Mouse (Mus musculus): Measurements from ENCODE around the gene Fn3k. TPM values are rescaled to one million over a fixed set of nuclear protein-coding genes. Genes with fewer than 3 reads are reported as not detected.

Fn3k gene
- polyA plus RNA-seq, 1 experiment = 66.5 TPM

DNA sequence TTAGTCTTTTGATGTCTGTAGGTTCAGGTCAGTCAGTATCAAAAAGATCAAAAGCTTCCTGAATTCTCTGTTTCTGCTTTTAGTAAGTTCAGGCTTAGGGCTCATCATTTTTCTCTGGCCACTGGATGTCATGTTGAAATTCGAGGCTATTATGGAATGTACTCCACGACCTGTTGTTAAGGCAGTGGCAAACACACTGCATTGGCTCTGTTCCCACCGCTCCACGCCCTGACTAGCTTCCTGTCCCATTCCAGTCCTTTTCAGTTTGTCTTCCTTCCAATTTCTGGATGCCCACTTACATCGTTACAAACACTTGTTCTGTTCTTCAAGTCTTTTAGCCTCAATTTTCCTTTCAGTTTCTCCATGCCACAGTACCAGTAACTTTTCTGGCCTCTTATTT lies 19.4 kb upstream of the Fn3k start:
- Histone ChIP-seq H3K4me3 (replicated peaks; ENCODE audit: control insufficient read depth, low read depth, low read length) (no peak overlapping the region), H3K27ac (ENCODE audit: control insufficient read depth, insufficient read depth, low read depth, low read length, poor library complexity) (no peak overlapping the region), H3K4me1 (ENCODE audit: control insufficient read depth, insufficient read depth, low read length) (no peaks in the 10 kb centered on the region)
- TF ChIP-seq CTCF (IDR thresholded peaks at IDR 0.05; ENCODE audit: control insufficient read depth, insufficient read depth, low read length) (no peak), POLR2A (IDR thresholded peaks at IDR 0.05; ENCODE audit: borderline replicate concordance, control insufficient read depth, low read depth, low read length) (no peak)
- 67% methylated on average over 5 of the region's 5 CpGs for WGBS

DNA sequence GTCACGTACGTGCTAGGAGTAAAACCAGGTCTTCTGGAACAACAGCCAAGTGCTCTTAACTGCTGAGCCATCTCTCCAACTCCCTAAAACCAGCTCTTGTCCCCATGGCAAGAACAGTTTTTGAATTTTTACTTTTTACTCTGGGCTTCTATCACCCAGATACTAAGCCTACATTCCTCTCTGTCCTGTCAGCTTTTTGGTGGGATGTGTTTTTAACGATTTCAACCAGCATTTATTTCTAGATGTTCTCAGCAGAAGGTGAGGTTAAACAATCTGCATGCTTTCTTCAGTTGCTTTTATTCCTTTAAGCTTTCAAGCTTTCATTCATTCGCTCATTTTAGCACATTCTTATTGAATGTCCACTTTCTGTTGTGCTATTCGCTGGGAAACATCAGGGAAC lies 16.7 kb upstream of the Fn3k start:
- Histone ChIP-seq H3K4me3 (replicated peaks; ENCODE audit: control insufficient read depth, low read depth, low read length) (no peak overlapping the region), H3K4me1 (ENCODE audit: control insufficient read depth, insufficient read depth, low read length) (no peaks in the 10 kb centered on the region; the same call in 1 of the 2 replicates), H3K27ac (ENCODE audit: control insufficient read depth, insufficient read depth, low read depth, low read length, poor library complexity) (no peak overlapping the region)
- no peak for TF ChIP-seq CTCF (IDR thresholded peaks at IDR 0.05; ENCODE audit: control insufficient read depth, insufficient read depth, low read length)
- no peak for TF ChIP-seq POLR2A (IDR thresholded peaks at IDR 0.05; ENCODE audit: borderline replicate concordance, control insufficient read depth, low read depth, low read length)
- WGBS = 85% methylated on average over 5 of the region's 5 CpGs

DNA sequence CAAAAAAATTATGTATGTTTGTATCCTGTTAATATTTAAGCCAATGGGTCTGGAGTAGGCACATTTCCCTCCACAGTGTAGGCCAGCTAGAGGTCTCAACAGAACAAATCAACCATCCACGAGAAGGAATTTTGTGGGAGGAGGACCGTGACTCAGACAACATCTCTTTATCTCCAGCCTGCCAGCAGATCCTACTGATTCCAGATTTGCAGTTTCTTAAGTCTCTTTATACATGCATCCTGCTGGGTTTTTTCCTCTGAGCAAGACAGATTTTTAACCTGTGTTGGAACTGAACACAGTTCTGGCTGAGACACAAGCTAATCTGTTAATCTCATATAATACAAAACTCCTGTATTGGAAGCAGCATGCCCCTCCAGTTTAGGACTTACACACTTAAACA lies 15.8 kb upstream of the Fn3k start:
- TF ChIP-seq CTCF (IDR thresholded peaks at IDR 0.05; ENCODE audit: control insufficient read depth, insufficient read depth, low read length) = no peak
- TF ChIP-seq POLR2A (IDR thresholded peaks at IDR 0.05; ENCODE audit: borderline replicate concordance, control insufficient read depth, low read depth, low read length) = no peak
- no peak overlapping the region for H3K27ac ChIP-seq (ENCODE audit: control insufficient read depth, insufficient read depth, low read depth, low read length, poor library complexity)
- no peak overlapping the region for H3K4me3 ChIP-seq (replicated peaks; ENCODE audit: control insufficient read depth, low read depth, low read length)
- 87% methylated on average over 2 of the region's 2 CpGs for WGBS
- H3K4me1 ChIP-seq (ENCODE audit: control insufficient read depth, insufficient read depth, low read length) = no peaks in the 10 kb centered on the region; the same call in 1 of the 2 replicates

DNA sequence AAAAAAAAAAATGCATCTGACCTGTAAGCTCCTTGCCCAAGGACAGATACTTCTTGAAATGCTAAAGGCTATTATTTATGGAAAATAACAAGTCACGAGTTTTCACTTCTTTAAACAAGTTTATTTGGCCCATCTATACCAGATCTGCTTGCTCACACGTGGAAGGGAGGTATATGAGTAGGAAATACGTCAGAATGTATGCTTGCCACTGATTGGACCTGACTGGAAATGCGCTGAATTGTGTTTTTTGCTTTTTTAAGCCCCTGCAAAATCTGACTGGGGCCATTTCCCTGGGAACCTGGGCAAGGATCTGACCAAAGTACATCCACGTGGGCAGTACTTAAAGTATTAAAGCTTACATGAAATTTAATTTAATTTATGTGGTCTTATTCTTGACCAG lies 14.3 kb upstream of the Fn3k start:
- 61% methylated on average over 5 of the region's 5 CpGs for WGBS
- no peaks in the 10 kb centered on the region; the same call in 1 of the 2 replicates for H3K4me1 ChIP-seq (ENCODE audit: control insufficient read depth, insufficient read depth, low read length)
- TF ChIP-seq POLR2A (IDR thresholded peaks at IDR 0.05; ENCODE audit: borderline replicate concordance, control insufficient read depth, low read depth, low read length) (no peak), CTCF (IDR thresholded peaks at IDR 0.05; ENCODE audit: control insufficient read depth, insufficient read depth, low read length) (no peak)
- no peak overlapping the region for H3K27ac ChIP-seq (ENCODE audit: control insufficient read depth, insufficient read depth, low read depth, low read length, poor library complexity)
- no peak overlapping the region for H3K4me3 ChIP-seq (replicated peaks; ENCODE audit: control insufficient read depth, low read depth, low read length)

DNA sequence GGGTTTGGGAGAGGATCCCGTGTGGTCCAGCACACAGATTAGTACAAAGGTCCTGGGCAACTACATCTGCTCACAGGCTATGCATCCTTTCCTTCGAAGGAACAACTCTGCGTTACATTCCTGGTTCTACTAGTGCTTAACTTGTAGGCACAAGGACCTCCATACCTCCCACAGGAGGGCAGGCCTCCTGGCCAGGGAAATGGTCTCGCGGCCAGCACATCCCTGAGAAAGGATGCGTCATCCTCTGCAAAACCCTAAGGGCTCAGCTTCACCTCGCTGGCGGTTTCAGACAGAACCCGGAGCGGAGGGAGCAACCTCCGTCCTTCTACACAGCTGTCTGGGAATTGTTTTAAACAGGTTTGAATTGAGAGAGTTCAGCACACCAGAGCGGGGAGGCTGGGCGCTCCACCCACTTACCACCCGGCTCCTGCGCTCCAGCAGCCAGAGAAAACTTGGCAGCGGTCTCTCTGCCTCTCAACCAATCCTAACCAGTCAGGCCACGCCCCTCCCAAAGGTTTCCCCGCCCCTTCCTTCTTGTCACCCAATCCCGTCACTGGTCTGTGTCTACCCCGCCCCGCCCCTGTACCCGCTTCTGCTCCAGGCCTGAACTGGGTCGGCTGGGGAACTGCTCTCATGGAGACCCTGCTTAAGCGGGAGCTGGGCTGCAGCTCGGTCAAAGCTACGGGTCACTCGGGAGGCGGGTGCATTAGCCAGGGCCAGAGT lies 13.7 kb upstream of the Fn3k start, which contains the start of gene Fn3krp:
Gene Fn3krp (plus strand): TSS at position 572 of the 723 bp plus-strand sequence.
- H3K4me1 ChIP-seq (ENCODE audit: control insufficient read depth, insufficient read depth, low read length) = no peaks in the 10 kb centered on the region; the same call in 1 of the 2 replicates
- H3K4me3 ChIP-seq (replicated peaks; ENCODE audit: control insufficient read depth, low read depth, low read length) = peak within 1 kb of the TSS; percentile 78
- WGBS = 2% methylated on average over 28 of the region's 28 CpGs
- peak within 1 kb of the TSS; percentile 76 for H3K27ac ChIP-seq (ENCODE audit: control insufficient read depth, insufficient read depth, low read depth, low read length, poor library complexity)
- TF ChIP-seq CTCF (IDR thresholded peaks at IDR 0.05; ENCODE audit: control insufficient read depth, insufficient read depth, low read length) = no peak
- peak; percentile 71; the same call in 1 of the 2 replicates for TF ChIP-seq POLR2A (IDR thresholded peaks at IDR 0.05; ENCODE audit: borderline replicate concordance, control insufficient read depth, low read depth, low read length)

DNA sequence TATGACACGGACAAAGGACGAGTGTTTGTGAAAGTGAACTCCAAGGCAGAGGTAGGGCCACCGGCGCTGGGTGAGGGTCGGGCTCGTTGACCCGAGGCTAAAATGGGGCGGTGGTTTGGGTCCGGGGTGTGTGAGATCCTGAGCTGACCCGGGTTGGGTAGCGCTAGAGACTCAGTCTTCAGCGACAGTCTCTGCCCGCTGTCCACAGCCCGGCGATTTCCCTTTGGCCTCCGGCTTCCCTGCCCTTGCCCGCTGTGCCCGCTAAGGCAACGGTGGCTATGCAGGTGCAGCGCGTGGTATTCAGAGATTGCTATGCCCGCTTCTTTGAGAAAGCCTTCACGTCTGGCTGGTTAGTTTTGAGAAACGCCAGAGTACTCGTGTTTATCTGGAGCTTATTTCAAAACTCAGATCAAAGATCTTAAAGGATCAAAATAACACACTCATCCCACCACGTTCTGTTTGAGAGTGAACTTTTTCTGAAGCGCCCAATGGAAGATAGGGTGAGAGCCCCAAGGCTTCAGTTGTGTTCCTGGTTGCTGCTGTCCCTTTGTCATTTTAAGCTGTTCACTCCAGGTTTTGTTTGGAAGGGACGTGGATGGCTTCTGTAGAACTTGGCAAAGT lies 13.1 kb upstream of the Fn3k start:
- Histone ChIP-seq H3K27ac (ENCODE audit: control insufficient read depth, insufficient read depth, low read depth, low read length, poor library complexity) (peak overlapping the region; percentile 36), H3K4me1 (ENCODE audit: control insufficient read depth, insufficient read depth, low read length) (no peaks in the 10 kb centered on the region; the same call in 1 of the 2 replicates), H3K4me3 (replicated peaks; ENCODE audit: control insufficient read depth, low read depth, low read length) (peak overlapping the region; percentile 78)
- TF ChIP-seq CTCF (IDR thresholded peaks at IDR 0.05; ENCODE audit: control insufficient read depth, insufficient read depth, low read length) = no peak
- TF ChIP-seq POLR2A (IDR thresholded peaks at IDR 0.05; ENCODE audit: borderline replicate concordance, control insufficient read depth, low read depth, low read length) = no peak
- whole genome bisulfite sequencing = 1% methylated on average over 28 of the region's 28 CpGs

DNA sequence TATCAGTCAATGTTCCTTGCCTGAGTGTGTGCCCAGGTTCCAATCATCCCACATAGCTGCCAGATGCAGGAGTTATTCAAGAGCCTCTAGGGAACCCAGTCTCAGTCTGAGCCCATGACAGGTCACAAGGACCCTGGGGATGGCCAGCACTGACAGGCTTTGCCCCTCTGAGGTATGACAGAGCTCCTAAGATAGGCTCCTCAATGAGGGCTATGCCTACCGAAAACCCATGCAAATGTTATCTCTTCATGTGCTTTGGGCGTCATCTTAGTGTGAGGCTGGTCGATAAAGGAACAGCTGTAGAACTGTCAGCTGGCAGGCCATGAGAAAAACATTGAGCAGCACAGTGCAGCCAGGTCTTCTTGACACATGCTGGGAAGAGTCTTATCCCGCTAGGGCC lies 1.3 kb upstream of the Fn3k start:
- peaks cover 3% of the 10 kb centered on the region for H3K4me1 ChIP-seq (ENCODE audit: control insufficient read depth, insufficient read depth, low read length)
- TF ChIP-seq CTCF (IDR thresholded peaks at IDR 0.05; ENCODE audit: control insufficient read depth, insufficient read depth, low read length) = no peak
- TF ChIP-seq POLR2A (IDR thresholded peaks at IDR 0.05; ENCODE audit: borderline replicate concordance, control insufficient read depth, low read depth, low read length) = no peak
- H3K27ac ChIP-seq (ENCODE audit: control insufficient read depth, insufficient read depth, low read depth, low read length, poor library complexity) = peak overlapping the region; percentile 92
- WGBS = 66% methylated on average over 4 of the region's 4 CpGs
- no peak overlapping the region for H3K4me3 ChIP-seq (replicated peaks; ENCODE audit: control insufficient read depth, low read depth, low read length)

DNA sequence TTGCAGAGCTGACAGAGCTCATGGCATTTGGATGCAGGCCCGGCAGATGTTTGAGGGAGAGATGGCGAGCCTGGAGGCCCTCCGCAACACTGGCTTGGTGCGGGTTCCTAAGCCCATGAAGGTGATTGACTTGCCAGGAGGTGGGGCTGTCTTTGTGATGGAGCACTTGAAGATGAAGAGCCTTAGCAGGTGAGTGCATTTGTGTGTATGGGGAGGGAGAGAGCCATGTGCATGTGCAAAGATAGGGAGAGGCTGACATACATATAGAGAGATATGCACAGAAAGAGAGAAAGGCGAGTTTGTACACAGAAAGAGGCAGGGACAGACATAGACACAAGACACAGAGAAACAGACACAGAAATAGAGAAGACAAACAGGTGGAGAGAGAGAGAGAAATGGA lies 2.5 kb downstream of the Fn3k start:
- WGBS = 73% methylated on average over 5 of the region's 5 CpGs
- Histone ChIP-seq H3K4me1 (ENCODE audit: control insufficient read depth, insufficient read depth, low read length) (peaks cover 2% of the 10 kb centered on the region), H3K27ac (ENCODE audit: control insufficient read depth, insufficient read depth, low read depth, low read length, poor library complexity) (peak overlapping the region; percentile 74), H3K4me3 (replicated peaks; ENCODE audit: control insufficient read depth, low read depth, low read length) (peak overlapping the region; percentile 64)
- no peak for TF ChIP-seq POLR2A (IDR thresholded peaks at IDR 0.05; ENCODE audit: borderline replicate concordance, control insufficient read depth, low read depth, low read length)
